Comparison of ENCODE assay signal across 22 mouse cellular contexts in the genomic region with DNA sequence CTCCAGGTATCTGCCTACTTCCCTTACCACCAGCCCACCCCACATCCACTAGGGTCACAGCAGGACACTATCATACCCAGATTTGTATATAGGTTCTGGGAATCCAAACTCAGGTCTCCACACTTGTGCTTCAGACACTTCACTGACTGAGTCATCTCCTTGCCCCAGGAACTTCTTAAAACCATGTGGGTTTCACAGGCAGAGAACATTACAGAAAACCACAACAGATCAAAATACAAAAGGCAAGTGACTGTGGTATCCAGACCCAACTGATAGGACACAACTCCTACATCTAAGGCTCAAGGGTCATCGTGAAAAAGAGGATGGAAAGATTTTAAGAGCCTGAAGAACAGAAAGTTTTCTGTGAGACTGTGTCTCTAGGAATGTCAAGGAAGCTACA. TPM values are rescaled to one million over a fixed set of nuclear protein-coding genes. Genes with fewer than 3 reads are reported as not detected.
DNase-seq lines count a peak whose midpoint lies in the region; ATAC-seq lines count a peak whose summit lies in the region.
"Had no signal": no experiment of that assay in that cellular context is flagged by ENCODE, and none has a peak within 500 bp of the region (broad histone marks: within the 10 kb centered on the region; RNA-seq: fewer than 3 reads in every experiment).

No protein-coding gene starts in this region.

- ATAC-seq in liver, embryonic 15.5 days (ENCODE audit: insufficient read depth), result no peak
- ATAC-seq in liver, embryonic 11.5 days (replicated peaks; ENCODE audit: low FRiP score), result no peak
- ATAC-seq: activated CD4-positive, CD25-positive, alpha-beta regulatory T cell, adult 4 months; forebrain, embryonic 14.5 days; forebrain, embryonic 16.5 days had no signal

- H3K9me3 ChIP-seq in liver, embryonic 15.5 days (replicated peaks), result no peaks in the 10 kb centered on the region
- H3K9me3 ChIP-seq in liver, embryonic 11.5 days (ENCODE audit: control insufficient read depth, low read length), result no peaks in the 10 kb centered on the region
- H3K9me3 ChIP-seq: embryonic facial prominence, embryonic 13.5 days; embryonic facial prominence, embryonic 15.5 days; forebrain, embryonic 10.5 days; forebrain, embryonic 12.5 days had no signal

- H3K9ac ChIP-seq in liver, embryonic 15.5 days, result no peak overlapping the region
- H3K9ac ChIP-seq in liver, embryonic 11.5 days (ENCODE audit: low read depth, low read length), result no peak overlapping the region
- H3K9ac ChIP-seq: embryonic facial prominence, embryonic 13.5 days; embryonic facial prominence, embryonic 15.5 days; forebrain, embryonic 12.5 days had no signal

- H3K4me3 ChIP-seq in liver, embryonic 15.5 days (replicated peaks), result no peak overlapping the region
- no peak overlapping the region for H3K4me3 ChIP-seq in liver, embryonic 11.5 days (ENCODE audit: low read depth, low read length)
- H3K4me3 ChIP-seq: embryonic facial prominence, embryonic 13.5 days; embryonic facial prominence, embryonic 15.5 days; forebrain, embryonic 10.5 days; forebrain, embryonic 12.5 days had no signal

- no peaks in the 10 kb centered on the region for H3K27me3 ChIP-seq in liver, embryonic 15.5 days
- no peaks in the 10 kb centered on the region for H3K27me3 ChIP-seq in liver, embryonic 11.5 days (replicated peaks; ENCODE audit: control insufficient read depth, insufficient read depth, low read length)
- H3K27me3 ChIP-seq: embryonic facial prominence, embryonic 13.5 days; embryonic facial prominence, embryonic 15.5 days; forebrain, embryonic 12.5 days had no signal

- peaks cover 40% of the 10 kb centered on the region for H3K4me1 ChIP-seq in liver, embryonic 15.5 days (replicated peaks)
- H3K4me1 ChIP-seq in liver, embryonic 11.5 days (replicated peaks; ENCODE audit: control insufficient read depth, insufficient read depth, low read length), result peaks cover 6% of the 10 kb centered on the region; the same call in 1 of the 2 replicates

- DNase-seq in liver, embryonic 11.5 days (ENCODE audit: low spot score), result no peak
- peak; percentile 15 for DNase-seq in 3T3-L1 (ENCODE audit: low read depth, low spot score)
- DNase-seq in 416B (ENCODE audit: low read depth), result peak; percentile 58
- DNase-seq in T-cell, adult 2 months (ENCODE audit: low spot score), result no peak
- DNase-seq: adrenal gland, adult 2 months; adrenal gland, postnatal 10 days; adrenal gland, postnatal 25 days; cerebellum, adult 11 months; cerebellum, adult 18-20 months; cerebellum, adult 8-10 months; cerebellum, adult 9-11 months; cerebellum, postnatal 14 days; cerebellum, postnatal 36 days; embryo, embryonic 11 days had no signal

- WGBS in liver, embryonic 15.5 days (ENCODE audit: insufficient replicate concordance), result 60% methylated on average over 1 of the region's 1 CpGs
- 74% methylated on average over 1 of the region's 1 CpGs for WGBS in liver, embryonic 11.5 days

- H3K36me3 ChIP-seq in liver, embryonic 15.5 days (replicated peaks), result peaks cover 23% of the 10 kb centered on the region
- H3K36me3 ChIP-seq in liver, embryonic 11.5 days (ENCODE audit: control insufficient read depth, insufficient read depth, low read length), result peaks cover 6% of the 10 kb centered on the region; the same call in 1 of the 2 replicates

- no peak overlapping the region for H3K4me2 ChIP-seq in liver, embryonic 15.5 days
- no peak overlapping the region for H3K4me2 ChIP-seq in liver, embryonic 11.5 days
- H3K4me2 ChIP-seq: embryonic facial prominence, embryonic 13.5 days; embryonic facial prominence, embryonic 15.5 days; forebrain, embryonic 12.5 days had no signal

- H3K27ac ChIP-seq in liver, embryonic 15.5 days (replicated peaks), result 0 out of 2 replicates have a peak overlapping the region, but pooled peaks have one; percentile 1
- H3K27ac ChIP-seq in liver, embryonic 11.5 days (ENCODE audit: low read depth, low read length), result no peak overlapping the region
- H3K27ac ChIP-seq: embryonic facial prominence, embryonic 13.5 days; embryonic facial prominence, embryonic 15.5 days; forebrain, embryonic 10.5 days; forebrain, embryonic 12.5 days had no signal

RNA-seq across cellular contexts. Expression of gene Dcps, which starts 2.5 kb away (rescaled TPM):
- polyA plus RNA-seq in liver, embryonic 15.5 days (2015; fragmentation: Nextera tagmentation; extraction: Ambion mirVana), result 49.2 and 50.0 TPM in 2 replicates
- 90.9 and 95.2 TPM in 2 replicates for polyA plus RNA-seq in liver, embryonic 11.5 days (2014; fragmentation: Nextera tagmentation; extraction: Ambion mirVana)

RNA-seq across cellular contexts. Expression of gene Srpr, which starts 26.6 kb away (rescaled TPM):
- 52.7 and 53.6 TPM in 2 replicates for polyA plus RNA-seq in liver, embryonic 15.5 days (2015; fragmentation: Nextera tagmentation; extraction: Ambion mirVana)
- 98.7 and 108 TPM in 2 replicates for polyA plus RNA-seq in liver, embryonic 11.5 days (2014; fragmentation: Nextera tagmentation; extraction: Ambion mirVana)

RNA-seq across cellular contexts. Expression of gene Tirap, which starts 26.8 kb away (rescaled TPM):
- polyA plus RNA-seq in liver, embryonic 15.5 days (2015; fragmentation: Nextera tagmentation; extraction: Ambion mirVana), result 9.0 and 9.1 TPM in 2 replicates
- polyA plus RNA-seq in liver, embryonic 11.5 days (2014; fragmentation: Nextera tagmentation; extraction: Ambion mirVana), result 10.5 and 11.0 TPM in 2 replicates

RNA-seq across cellular contexts. Expression of gene Foxred1, which starts 37.5 kb away (rescaled TPM):
- polyA plus RNA-seq in liver, embryonic 15.5 days (2015; fragmentation: Nextera tagmentation; extraction: Ambion mirVana), result 21.3 and 22.1 TPM in 2 replicates
- 55.4 and 57.2 TPM in 2 replicates for polyA plus RNA-seq in liver, embryonic 11.5 days (2014; fragmentation: Nextera tagmentation; extraction: Ambion mirVana)

RNA-seq across cellular contexts. Expression of gene St3gal4, which starts 54.3 kb away (rescaled TPM):
- 24.2 and 24.7 TPM in 2 replicates for polyA plus RNA-seq in liver, embryonic 15.5 days (2015; fragmentation: Nextera tagmentation; extraction: Ambion mirVana)
- 34.8 and 40.1 TPM in 2 replicates for polyA plus RNA-seq in liver, embryonic 11.5 days (2014; fragmentation: Nextera tagmentation; extraction: Ambion mirVana)

Comparison
In these comparisons a context has a peak if more than half of its experiments do, and no peak if none do; other contexts are left out.
1. DNase-seq: peak in 3T3-L1 (single experiment) and 416B (single experiment); none in liver, embryonic 11.5 days (single experiment) and T-cell, adult 2 months (single experiment).